Mouse (Mus musculus) cerebellum, adult 2 months (tissue): Measurements from ENCODE around the gene Dgkb. TPM values are rescaled to one million over a fixed set of nuclear protein-coding genes. Genes with fewer than 3 reads are reported as not detected.
A peak's percentile ranks its signal among the peaks of the same experiment; 100 is the strongest.

Source experiments
- DNase-seq, 2 experiments: peaks; one replicate each; pipeline ENCODE4 v3.0.0; 2021
- H3K27ac ChIP-seq: fragments of 200-500 bp; 2 replicates; pipeline ENCODE4 v1.5.1; 2012; ENCODE audit warnings: low read length, control low read depth, inconsistent platforms; ENCODE audit not compliant: insufficient read depth
- H3K27me3 ChIP-seq: fragments of 200-500 bp; 2 replicates; pipeline ENCODE4 v1.6.1; 2012; ENCODE audit warnings: inconsistent platforms, mild to moderate bottlenecking, low read length, moderate library complexity; ENCODE audit not compliant: control insufficient read depth, insufficient read depth
- H3K4me1 ChIP-seq: fragments of 200-500 bp; 2 replicates; pipeline ENCODE4 v1.6.1; 2011; ENCODE audit warnings: low read length; ENCODE audit not compliant: control insufficient read depth, insufficient read depth
- H3K4me3 ChIP-seq: fragments of 200-500 bp; replicated peaks from 2 replicates; pipeline ENCODE3; 2011; ENCODE audit warnings: mild to moderate bottlenecking, low read depth, low read length, control low read depth; ENCODE audit not compliant: insufficient read depth
- CTCF ChIP-seq: fragments of 200-500 bp; IDR thresholded peaks from 2 replicates; pipeline ENCODE4 v1.5.1; 2011; ENCODE audit warnings: low read depth, mild to moderate bottlenecking, control low read depth, low read length, moderate library complexity, borderline replicate concordance; ENCODE audit not compliant: insufficient read depth
- POLR2A ChIP-seq: fragments of 200-500 bp; IDR thresholded peaks from 2 replicates; pipeline ENCODE4 v1.6.1; 2011; ENCODE audit warnings: low read length, control low read depth, borderline replicate concordance; ENCODE audit not compliant: insufficient read depth
- WGBS: fragments of 180-500 bp; shearing (Covaris S2); methylation state at CpG from one replicate; pipeline ENCODE4 v1.1.7; 2018; 5-methylcytosine and 5-hydroxymethylcytosine counted together
- polyA plus RNA-seq: library from polyadenylated mRNA; depleted of rRNA; stranded (reverse); fragments of >200 nt; gene quantifications from 2 replicates; pipeline ENCODE4 v1.2.3, GENCODE M21; 2012

Dgkb gene
- polyA plus RNA-seq, 1 experiment: 13.4 TPM

DNA sequence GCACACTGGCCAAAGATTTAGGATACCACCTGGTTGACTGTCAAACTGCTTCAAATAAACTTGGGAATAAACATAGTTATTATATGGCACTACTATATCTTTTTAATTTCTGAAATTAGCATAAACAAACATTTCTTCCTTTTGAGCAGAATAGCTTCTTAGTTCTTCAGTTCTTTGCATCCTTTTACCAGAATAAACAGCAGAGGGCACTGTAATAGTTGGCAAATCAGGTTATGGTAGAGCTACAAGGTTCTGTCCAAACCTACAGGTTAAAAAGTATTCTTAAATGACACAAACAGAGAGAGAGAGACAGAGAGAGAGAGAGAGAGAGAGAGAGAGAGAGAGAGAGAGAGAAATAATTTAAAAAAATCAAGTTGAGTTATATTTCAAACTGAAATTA, 322.5 kb downstream of the Dgkb start:
- Histone ChIP-seq H3K4me3 (no peak overlapping the region), H3K27ac (no peak overlapping the region), H3K27me3 (no peaks in the 10 kb centered on the region), H3K4me1 (no peaks in the 10 kb centered on the region)
- peak in 1 of 2 experiments; percentile 48 for DNase-seq
- TF ChIP-seq CTCF (no peak), POLR2A (no peak)

DNA sequence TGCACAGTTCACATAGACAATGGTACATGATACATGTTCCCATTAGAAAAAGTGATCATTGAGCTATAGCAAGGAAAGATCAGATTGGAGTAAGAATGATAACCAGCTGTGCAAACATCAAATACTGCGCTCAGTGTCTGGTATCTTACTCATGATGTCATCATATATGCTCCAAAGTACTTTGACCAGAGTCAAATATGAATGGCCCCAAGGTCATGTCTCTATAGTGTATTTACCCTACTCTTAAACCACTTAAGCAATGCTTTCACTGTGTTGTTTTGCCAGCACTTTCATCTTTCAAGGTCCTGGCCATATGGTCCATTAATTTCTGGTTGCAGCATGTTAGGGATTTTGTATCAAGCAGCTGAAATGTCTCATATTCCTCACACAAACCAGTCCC, 415.1 kb downstream of the Dgkb start:
- 92% methylated on average over 1 of the region's 1 CpGs for WGBS
- DNase-seq: no peak

DNA sequence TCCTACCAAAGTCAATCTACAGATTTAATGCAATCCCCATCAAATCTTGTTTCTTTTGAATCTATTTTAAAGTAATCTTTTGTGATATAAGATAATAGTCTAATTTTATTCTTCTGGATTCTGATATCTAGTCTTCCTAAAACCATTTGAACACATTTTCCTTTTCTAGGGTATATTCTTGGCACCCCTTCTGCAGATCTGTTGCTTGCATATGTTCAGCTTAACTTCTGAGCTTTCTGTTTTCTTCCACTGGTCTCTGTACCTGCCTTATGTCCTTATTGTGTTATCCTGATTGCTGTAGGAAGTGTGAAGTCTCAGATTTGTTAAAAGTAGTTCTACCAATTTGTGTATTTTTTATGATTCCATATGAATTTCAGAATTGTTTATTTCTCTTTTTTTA, 451.3 kb downstream of the Dgkb start:
- no peak overlapping the region for H3K27ac ChIP-seq
- no peak for DNase-seq
- H3K4me1 ChIP-seq: no peaks in the 10 kb centered on the region
- H3K4me3 ChIP-seq: no peak overlapping the region
- H3K27me3 ChIP-seq: no peaks in the 10 kb centered on the region
- TF ChIP-seq CTCF: no peak
- TF ChIP-seq POLR2A: no peak

More for the DNA sequence above, 415.1 kb downstream of the Dgkb start:
- H3K27ac ChIP-seq: no peak overlapping the region
- H3K27me3 ChIP-seq: no peaks in the 10 kb centered on the region
- no peak overlapping the region for H3K4me3 ChIP-seq
- TF ChIP-seq POLR2A (no peak), CTCF (no peak)
- H3K4me1 ChIP-seq: no peaks in the 10 kb centered on the region

DNA sequence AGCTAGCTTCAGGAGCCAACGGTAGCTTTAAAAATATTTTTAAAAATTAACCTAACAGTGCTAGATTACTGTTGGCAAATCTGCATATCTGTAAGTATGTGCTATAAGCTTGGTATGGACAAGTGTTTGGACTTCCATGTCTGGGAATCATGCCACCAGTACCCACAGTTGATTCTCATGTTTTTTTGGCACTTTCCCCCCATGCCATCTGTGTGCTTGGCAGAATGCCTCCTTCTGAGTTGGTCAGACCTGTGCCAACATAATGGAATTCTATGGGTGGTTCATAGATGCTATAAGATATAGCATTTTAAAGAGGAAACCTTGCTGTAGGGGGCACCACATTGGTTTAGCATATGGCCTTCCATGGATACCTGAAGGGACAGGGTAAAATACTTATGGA, 484.0 kb downstream of the Dgkb start:
- H3K27ac ChIP-seq: no peak overlapping the region
- WGBS: 13% methylated on average over 1 of the region's 1 CpGs
- H3K27me3 ChIP-seq: no peaks in the 10 kb centered on the region
- no peaks in the 10 kb centered on the region for H3K4me1 ChIP-seq
- no peak overlapping the region for H3K4me3 ChIP-seq
- TF ChIP-seq POLR2A: no peak
- no peak for TF ChIP-seq CTCF
- DNase-seq: peak; percentile 91 to 96

DNA sequence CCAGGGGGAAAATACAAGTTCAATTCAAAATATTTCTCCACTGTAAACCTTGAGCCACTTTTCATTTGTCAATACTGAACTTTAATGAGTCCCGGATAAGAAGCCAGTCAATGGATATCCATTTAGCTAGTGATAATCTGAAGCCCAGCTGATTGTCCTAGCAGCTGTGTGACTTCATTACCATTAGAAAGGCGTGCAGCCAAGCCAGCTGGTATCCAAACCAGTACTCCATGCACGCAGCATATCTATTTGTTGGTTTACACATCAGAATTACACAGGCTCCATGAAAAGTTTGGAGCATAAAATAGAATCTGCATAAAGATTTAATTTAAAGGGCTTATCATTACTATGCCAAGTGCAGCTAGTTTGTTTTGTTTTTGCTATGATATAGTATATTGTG, 486.3 kb downstream of the Dgkb start:
- no peaks in the 10 kb centered on the region for H3K27me3 ChIP-seq
- no peak overlapping the region for H3K4me3 ChIP-seq
- 70% methylated on average over 3 of the region's 3 CpGs for WGBS
- H3K27ac ChIP-seq: no peak overlapping the region
- no peaks in the 10 kb centered on the region for H3K4me1 ChIP-seq
- TF ChIP-seq POLR2A (no peak), CTCF (no peak)
- DNase-seq: no peak

DNA sequence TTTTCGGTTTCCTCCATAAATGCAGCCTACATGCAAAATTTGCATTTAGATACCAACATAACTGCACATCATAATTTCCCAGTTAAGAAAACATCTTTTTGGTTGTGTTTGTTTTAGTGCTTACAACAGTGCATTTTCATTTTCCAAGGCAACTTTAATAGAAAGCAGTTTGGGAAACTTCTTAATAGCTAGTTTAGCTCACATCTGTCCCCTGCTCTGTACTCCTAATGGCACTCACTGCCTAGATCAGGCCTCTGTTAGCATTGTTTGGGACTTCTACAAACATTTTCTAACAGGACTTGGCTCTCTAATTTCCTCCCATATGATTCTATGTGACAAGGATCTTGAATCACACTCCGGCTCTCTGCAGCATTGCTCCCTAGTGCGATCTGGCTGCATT, 486.7 kb downstream of the Dgkb start:
- no peaks in the 10 kb centered on the region for H3K4me1 ChIP-seq
- no peaks in the 10 kb centered on the region for H3K27me3 ChIP-seq
- 74% methylated on average over 3 of the region's 3 CpGs for WGBS
- H3K27ac ChIP-seq: no peak overlapping the region
- H3K4me3 ChIP-seq: no peak overlapping the region
- TF ChIP-seq CTCF: no peak
- TF ChIP-seq POLR2A: no peak
- peak in 1 of 2 experiments; percentile 8 for DNase-seq

DNA sequence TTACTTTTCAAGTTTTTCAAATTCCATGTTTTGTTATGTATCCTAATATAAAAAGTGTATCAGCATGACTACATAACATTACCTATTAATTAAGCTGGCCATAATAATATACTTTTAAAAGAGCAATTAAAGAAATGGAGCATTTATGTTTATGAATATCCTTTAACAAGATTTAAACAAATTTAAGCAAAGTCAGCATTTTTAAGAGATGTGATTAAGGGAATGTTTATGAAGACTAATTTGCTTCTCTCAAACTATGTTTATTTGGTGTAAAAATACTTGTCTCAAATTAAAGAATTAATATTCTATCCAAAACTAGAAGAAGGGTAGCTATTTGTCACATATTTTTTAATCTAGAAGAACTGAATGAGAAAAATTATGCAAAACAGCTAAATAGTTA, 492.4 kb downstream of the Dgkb start:
- no peak for DNase-seq
- no peaks in the 10 kb centered on the region for H3K27me3 ChIP-seq
- no peak overlapping the region for H3K4me3 ChIP-seq
- no peak for TF ChIP-seq POLR2A
- TF ChIP-seq CTCF: no peak
- H3K4me1 ChIP-seq: no peaks in the 10 kb centered on the region
- no peak overlapping the region for H3K27ac ChIP-seq

DNA sequence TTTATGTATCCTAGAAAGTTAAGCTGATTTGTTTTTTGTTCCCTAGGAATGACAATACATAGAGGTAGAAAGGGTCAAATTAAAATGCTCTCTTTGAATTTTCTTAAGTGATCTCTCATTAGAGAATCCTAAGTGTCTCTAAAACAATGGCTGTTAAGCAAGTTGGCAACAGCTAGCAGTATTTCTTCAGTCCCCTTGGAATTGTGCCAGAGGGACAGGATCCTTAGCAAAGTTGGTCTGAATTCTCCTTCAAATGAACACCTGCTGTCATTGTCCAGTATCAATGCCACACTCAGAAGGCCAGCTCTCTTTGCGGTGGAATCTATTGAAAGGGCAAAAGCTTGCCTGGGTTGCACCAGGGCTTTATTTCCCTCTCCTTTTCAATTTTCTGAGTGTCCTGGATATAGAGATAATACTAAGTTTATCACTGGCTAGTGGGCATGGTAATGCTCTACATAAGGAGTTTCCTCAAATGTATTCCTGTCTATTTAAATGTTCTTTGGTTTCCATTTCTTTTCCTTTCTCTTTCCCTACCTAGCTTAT, 510.3 kb downstream of the Dgkb start:
- TF ChIP-seq POLR2A (no peak), CTCF (no peak)
- 41% methylated on average over 1 of the region's 1 CpGs for WGBS
- Histone ChIP-seq H3K27me3 (no peaks in the 10 kb centered on the region), H3K4me1 (no peaks in the 10 kb centered on the region), H3K4me3 (no peak overlapping the region), H3K27ac (no peak overlapping the region)
- DNase-seq: no peak

DNA sequence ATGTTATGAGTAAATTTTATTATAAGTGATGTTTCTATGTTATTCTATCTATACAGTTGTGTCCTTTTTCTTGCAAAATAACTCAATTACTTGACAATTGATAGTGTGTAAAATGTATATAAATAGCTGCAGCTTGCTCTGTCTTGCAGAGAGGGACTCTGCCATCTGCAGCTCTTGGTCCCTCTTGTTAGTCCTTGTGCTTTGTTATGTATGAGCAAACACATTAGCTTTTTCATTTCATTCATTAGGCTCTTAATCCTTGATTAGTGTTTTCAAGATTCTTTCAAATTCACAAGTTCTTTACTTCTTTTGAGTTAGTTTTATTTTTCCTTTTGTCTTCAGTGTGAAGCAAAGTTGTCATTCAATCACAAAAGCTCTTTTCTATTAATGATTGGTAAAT, 511.3 kb downstream of the Dgkb start:
- Histone ChIP-seq H3K4me3 (no peak overlapping the region), H3K4me1 (no peaks in the 10 kb centered on the region), H3K27ac (no peak overlapping the region), H3K27me3 (no peaks in the 10 kb centered on the region)
- DNase-seq: no peak
- TF ChIP-seq POLR2A: no peak
- TF ChIP-seq CTCF: no peak
